Mouse (Mus musculus): ENCODE measurements around the gene Lmnb2. TPM values are rescaled to one million over a fixed set of nuclear protein-coding genes. Genes with fewer than 3 reads are reported as not detected.

Lmnb2 gene
- polyA plus RNA-seq, 1 experiment from 2014 or later: 30.9 TPM

DNA sequence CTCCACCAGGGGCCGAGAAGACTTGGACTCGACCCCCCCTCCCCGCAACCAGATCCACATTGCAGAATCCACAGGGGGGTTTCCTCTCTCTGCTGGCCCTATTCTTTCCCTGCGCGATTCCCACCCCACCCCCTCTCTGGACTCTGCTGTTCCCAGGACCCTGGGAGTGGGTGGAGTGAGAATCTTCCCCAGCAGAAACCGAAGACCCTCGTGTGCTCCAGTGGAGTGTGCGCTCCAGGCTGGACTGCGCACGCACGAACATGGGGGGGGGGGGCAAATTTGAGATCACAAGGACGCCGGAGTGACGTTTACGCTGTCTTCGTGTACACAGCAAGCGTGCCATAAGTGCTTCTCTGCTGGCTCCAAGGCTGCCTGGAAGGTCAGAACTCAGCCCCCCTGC is 17.7 kb upstream of the Lmnb2 start:
- 6% methylated on average over 17 of the region's 17 CpGs for WGBS
- Histone ChIP-seq H3K36me3 (ENCODE audit: control insufficient read depth, insufficient read depth, low read length) (no peaks in the 10 kb centered on the region), H3K27ac (ENCODE audit: low read depth, low read length) (no peak overlapping the region), H3K4me2 (ENCODE audit: low read depth, low read length, severe bottlenecking) (peak overlapping the region; percentile 39; the same call in 1 of the 2 replicates), H3K9me3 (ENCODE audit: control insufficient read depth, low read length) (no peaks in the 10 kb centered on the region), H3K27me3 (ENCODE audit: control insufficient read depth, insufficient read depth, low read length) (peaks cover 71% of the 10 kb centered on the region), H3K4me3 (ENCODE audit: low read depth, low read length) (peak overlapping the region; percentile 22; the same call in 1 of the 2 replicates), H3K9ac (ENCODE audit: low read length) (peak overlapping the region; percentile 7; the same call in 1 of the 2 replicates), H3K4me1 (replicated peaks; ENCODE audit: control insufficient read depth, insufficient read depth, low read length) (peaks cover 61% of the 10 kb centered on the region)
- no peak for DNase-seq (ENCODE audit: low spot score)
- ATAC-seq (replicated peaks; ENCODE audit: low FRiP score): no peak

DNA sequence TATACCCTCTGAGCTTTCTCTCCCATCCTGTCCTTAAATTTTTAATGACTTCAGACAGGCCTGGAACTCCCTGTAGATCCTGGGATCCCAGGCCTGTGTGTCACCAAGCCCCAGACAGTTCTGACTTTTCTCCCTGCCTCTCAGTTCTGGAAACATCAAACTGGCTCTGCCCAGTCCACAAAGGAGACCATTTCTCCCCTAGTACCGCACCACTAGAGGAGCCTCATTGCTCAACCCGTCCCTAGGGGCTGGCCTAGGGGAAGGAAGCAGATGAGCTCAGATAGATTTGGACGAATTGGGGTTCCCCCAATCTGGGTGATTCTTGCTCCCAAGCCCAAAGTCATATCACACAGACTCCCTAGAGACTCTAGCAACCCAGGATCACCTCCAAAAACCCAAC is 17.2 kb upstream of the Lmnb2 start:
- H3K9ac ChIP-seq (ENCODE audit: low read length): no peak overlapping the region
- peaks cover 63% of the 10 kb centered on the region for H3K4me1 ChIP-seq (replicated peaks; ENCODE audit: control insufficient read depth, insufficient read depth, low read length)
- no peaks in the 10 kb centered on the region for H3K9me3 ChIP-seq (ENCODE audit: control insufficient read depth, low read length)
- H3K27ac ChIP-seq (ENCODE audit: low read depth, low read length): no peak overlapping the region
- DNase-seq (ENCODE audit: low spot score) (no peak), ATAC-seq (replicated peaks; ENCODE audit: low FRiP score) (no peak)
- H3K36me3 ChIP-seq (ENCODE audit: control insufficient read depth, insufficient read depth, low read length): no peaks in the 10 kb centered on the region
- 7% methylated on average over 3 of the region's 3 CpGs for WGBS
- H3K4me3 ChIP-seq (ENCODE audit: low read depth, low read length): no peak overlapping the region
- H3K27me3 ChIP-seq (ENCODE audit: control insufficient read depth, insufficient read depth, low read length): peaks cover 76% of the 10 kb centered on the region
- H3K4me2 ChIP-seq (ENCODE audit: low read depth, low read length, severe bottlenecking): no peak overlapping the region

- Histone ChIP-seq H3K4me1 (replicated peaks; ENCODE audit: control insufficient read depth, insufficient read depth, low read length) (peaks cover 65% of the 10 kb centered on the region), H3K4me2 (ENCODE audit: low read depth, low read length, severe bottlenecking) (no peak overlapping the region), H3K36me3 (ENCODE audit: control insufficient read depth, insufficient read depth, low read length) (no peaks in the 10 kb centered on the region), H3K9me3 (ENCODE audit: control insufficient read depth, low read length) (no peaks in the 10 kb centered on the region), H3K27ac (ENCODE audit: low read depth, low read length) (no peak overlapping the region), H3K9ac (ENCODE audit: low read length) (no peak overlapping the region), H3K27me3 (ENCODE audit: control insufficient read depth, insufficient read depth, low read length) (peaks cover 77% of the 10 kb centered on the region), H3K4me3 (ENCODE audit: low read depth, low read length) (no peak overlapping the region)
- ATAC-seq (replicated peaks; ENCODE audit: low FRiP score): no peak
- 33% methylated on average over 14 of the region's 14 CpGs for WGBS
- no peak for DNase-seq (ENCODE audit: low spot score)
These were observed 16.3 kb upstream of the Lmnb2 start for GRCm38 (mm10) chr10:80934136-80934985.

GRCm38 (mm10) chr10:80933421-80933979 is 15.5 kb upstream of the Lmnb2 start:
- WGBS: 4% methylated on average over 21 of the region's 21 CpGs
- Histone ChIP-seq H3K36me3 (ENCODE audit: control insufficient read depth, insufficient read depth, low read length) (no peaks in the 10 kb centered on the region), H3K4me3 (ENCODE audit: low read depth, low read length) (no peak overlapping the region), H3K9ac (ENCODE audit: low read length) (no peak overlapping the region), H3K4me2 (ENCODE audit: low read depth, low read length, severe bottlenecking) (peak overlapping the region; percentile 84), H3K9me3 (ENCODE audit: control insufficient read depth, low read length) (no peaks in the 10 kb centered on the region), H3K27ac (ENCODE audit: low read depth, low read length) (no peak overlapping the region), H3K4me1 (replicated peaks; ENCODE audit: control insufficient read depth, insufficient read depth, low read length) (peaks cover 67% of the 10 kb centered on the region), H3K27me3 (ENCODE audit: control insufficient read depth, insufficient read depth, low read length) (peaks cover 74% of the 10 kb centered on the region)
- DNase-seq (ENCODE audit: low spot score) (no peak), ATAC-seq (replicated peaks; ENCODE audit: low FRiP score) (no peak)

DNA sequence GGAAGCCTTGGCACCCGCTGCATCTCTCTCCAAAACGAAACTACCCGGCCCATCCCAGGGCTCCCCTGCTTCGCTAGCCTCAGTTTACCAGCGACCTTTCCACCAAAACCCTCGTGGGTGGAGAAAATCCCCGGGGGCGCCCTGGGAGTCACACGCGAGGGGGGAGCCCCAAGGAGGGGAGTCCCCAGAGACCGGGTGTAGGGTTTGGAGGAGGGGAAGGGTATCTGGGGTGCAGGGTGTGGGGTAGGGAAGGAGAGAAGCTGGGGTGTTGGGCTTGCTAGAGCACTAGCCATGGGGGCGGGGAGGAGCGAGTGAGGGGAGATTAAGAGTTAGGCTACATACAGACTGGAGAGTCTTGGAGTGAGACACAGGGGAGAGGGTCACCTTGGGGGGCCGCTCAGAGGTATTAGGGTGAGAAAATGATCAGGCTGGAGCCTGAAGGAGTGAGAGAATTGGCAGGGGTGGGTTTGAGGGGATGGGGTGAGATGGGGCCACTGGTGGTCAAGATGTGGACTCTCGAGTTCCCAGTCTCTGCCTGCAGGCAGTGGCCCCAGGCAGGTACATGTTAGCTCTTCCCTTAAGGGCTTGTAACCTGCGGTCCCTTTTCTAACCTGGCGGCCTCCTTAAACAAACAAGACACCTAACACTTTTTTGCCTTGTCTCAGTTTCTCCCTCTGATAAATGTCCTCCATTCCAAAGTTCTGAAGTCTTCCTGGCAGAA is 14.8 kb upstream of the Lmnb2 start:
- Histone ChIP-seq H3K9ac (ENCODE audit: low read length) (no peak overlapping the region; the same call in 1 of the 2 replicates), H3K4me1 (replicated peaks; ENCODE audit: control insufficient read depth, insufficient read depth, low read length) (peaks cover 66% of the 10 kb centered on the region), H3K36me3 (ENCODE audit: control insufficient read depth, insufficient read depth, low read length) (no peaks in the 10 kb centered on the region), H3K27me3 (ENCODE audit: control insufficient read depth, insufficient read depth, low read length) (peaks cover 69% of the 10 kb centered on the region), H3K4me3 (ENCODE audit: low read depth, low read length) (peak overlapping the region; percentile 9), H3K4me2 (ENCODE audit: low read depth, low read length, severe bottlenecking) (peak overlapping the region; percentile 84), H3K9me3 (ENCODE audit: control insufficient read depth, low read length) (no peaks in the 10 kb centered on the region), H3K27ac (ENCODE audit: low read depth, low read length) (no peak overlapping the region)
- DNase-seq (ENCODE audit: low spot score) (no peak), ATAC-seq (replicated peaks; ENCODE audit: low FRiP score) (no peak)
- WGBS: 2% methylated on average over 17 of the region's 17 CpGs

DNA sequence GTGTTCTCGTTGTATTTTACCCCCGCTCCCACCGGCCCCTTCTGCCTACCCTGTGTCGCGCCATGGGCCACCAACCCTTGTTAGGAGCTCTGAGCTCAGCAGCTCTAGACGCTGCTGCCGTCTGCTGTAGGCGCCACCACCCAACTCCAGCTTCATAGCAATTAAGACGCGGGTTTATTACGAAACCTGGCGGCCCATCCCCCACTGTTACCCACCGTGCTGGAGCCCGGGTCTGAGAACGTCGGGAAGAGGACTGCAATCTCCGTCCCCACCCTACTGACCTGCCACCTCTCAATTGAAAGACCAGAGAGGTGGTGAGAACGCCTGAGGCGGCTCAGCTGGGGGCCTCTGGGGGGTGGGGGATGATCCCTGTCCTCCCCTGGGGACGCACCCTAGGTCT is 14.2 kb upstream of the Lmnb2 start:
- no peak for ATAC-seq (replicated peaks; ENCODE audit: low FRiP score)
- peaks cover 63% of the 10 kb centered on the region for H3K27me3 ChIP-seq (ENCODE audit: control insufficient read depth, insufficient read depth, low read length)
- H3K9ac ChIP-seq (ENCODE audit: low read length): no peak overlapping the region
- H3K27ac ChIP-seq (ENCODE audit: low read depth, low read length): no peak overlapping the region
- H3K4me1 ChIP-seq (replicated peaks; ENCODE audit: control insufficient read depth, insufficient read depth, low read length): peaks cover 61% of the 10 kb centered on the region
- peak overlapping the region; percentile 9 for H3K4me3 ChIP-seq (ENCODE audit: low read depth, low read length)
- peak overlapping the region; percentile 84 for H3K4me2 ChIP-seq (ENCODE audit: low read depth, low read length, severe bottlenecking)
- no peaks in the 10 kb centered on the region for H3K36me3 ChIP-seq (ENCODE audit: control insufficient read depth, insufficient read depth, low read length)
- no peaks in the 10 kb centered on the region for H3K9me3 ChIP-seq (ENCODE audit: control insufficient read depth, low read length)
- 1% methylated on average over 20 of the region's 20 CpGs for WGBS
- DNase-seq (ENCODE audit: low spot score): peak; percentile 75

GRCm38 (mm10) chr10:80931695-80932094 is 13.7 kb upstream of the Lmnb2 start:
- DNase-seq (ENCODE audit: low spot score) (no peak), ATAC-seq (replicated peaks; ENCODE audit: low FRiP score) (no peak)
- Histone ChIP-seq H3K27ac (ENCODE audit: low read depth, low read length) (no peak overlapping the region), H3K9ac (ENCODE audit: low read length) (no peak overlapping the region), H3K36me3 (ENCODE audit: control insufficient read depth, insufficient read depth, low read length) (no peaks in the 10 kb centered on the region), H3K4me2 (ENCODE audit: low read depth, low read length, severe bottlenecking) (peak overlapping the region; percentile 84), H3K9me3 (ENCODE audit: control insufficient read depth, low read length) (no peaks in the 10 kb centered on the region), H3K4me3 (ENCODE audit: low read depth, low read length) (peak overlapping the region; percentile 9), H3K4me1 (replicated peaks; ENCODE audit: control insufficient read depth, insufficient read depth, low read length) (peaks cover 56% of the 10 kb centered on the region), H3K27me3 (ENCODE audit: control insufficient read depth, insufficient read depth, low read length) (peaks cover 58% of the 10 kb centered on the region)
- 0% methylated on average over 26 of the region's 26 CpGs for WGBS

DNA sequence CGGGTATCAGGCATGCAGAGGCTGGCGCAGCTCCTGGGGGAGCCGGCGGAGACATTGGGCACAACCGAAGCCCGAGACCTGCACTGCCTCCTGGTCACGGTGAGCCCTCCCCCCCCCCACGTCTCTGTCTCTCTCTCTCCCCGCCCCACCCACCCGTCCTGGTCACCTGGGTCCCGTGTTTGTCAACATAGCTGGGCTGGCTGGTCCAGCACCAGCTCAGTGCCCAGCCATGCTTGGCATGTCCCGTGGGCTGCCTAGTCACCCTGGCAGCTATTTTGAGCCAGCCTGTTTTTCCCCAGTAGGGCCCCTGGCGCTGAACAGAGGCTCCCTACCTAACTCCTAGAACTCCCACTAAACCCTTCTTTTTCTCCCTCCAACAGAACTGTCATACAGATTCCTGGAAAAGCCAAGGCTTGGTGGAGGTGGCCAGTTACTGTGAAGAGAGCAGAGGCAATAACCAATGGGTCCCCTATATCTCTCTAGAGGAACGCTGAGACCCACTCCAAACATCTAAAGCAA is 13.2 kb upstream of the Lmnb2 start:
- DNase-seq (ENCODE audit: low spot score): no peak
- WGBS: 4% methylated on average over 14 of the region's 14 CpGs

More for the DNA sequence above, 13.2 kb upstream of the Lmnb2 start:
- H3K9me3 ChIP-seq (ENCODE audit: control insufficient read depth, low read length): no peaks in the 10 kb centered on the region
- H3K36me3 ChIP-seq (ENCODE audit: control insufficient read depth, insufficient read depth, low read length): no peaks in the 10 kb centered on the region
- ATAC-seq (replicated peaks; ENCODE audit: low FRiP score): no peak
- H3K27me3 ChIP-seq (ENCODE audit: control insufficient read depth, insufficient read depth, low read length): peaks cover 53% of the 10 kb centered on the region
- H3K4me3 ChIP-seq (ENCODE audit: low read depth, low read length): peak overlapping the region; percentile 37
- peaks cover 51% of the 10 kb centered on the region for H3K4me1 ChIP-seq (replicated peaks; ENCODE audit: control insufficient read depth, insufficient read depth, low read length)
- peak overlapping the region; percentile 84 for H3K4me2 ChIP-seq (ENCODE audit: low read depth, low read length, severe bottlenecking)
- no peak overlapping the region for H3K27ac ChIP-seq (ENCODE audit: low read depth, low read length)
- no peak overlapping the region for H3K9ac ChIP-seq (ENCODE audit: low read length)
